Mouse (Mus musculus): ENCODE data around the gene Pex19.

DNA sequence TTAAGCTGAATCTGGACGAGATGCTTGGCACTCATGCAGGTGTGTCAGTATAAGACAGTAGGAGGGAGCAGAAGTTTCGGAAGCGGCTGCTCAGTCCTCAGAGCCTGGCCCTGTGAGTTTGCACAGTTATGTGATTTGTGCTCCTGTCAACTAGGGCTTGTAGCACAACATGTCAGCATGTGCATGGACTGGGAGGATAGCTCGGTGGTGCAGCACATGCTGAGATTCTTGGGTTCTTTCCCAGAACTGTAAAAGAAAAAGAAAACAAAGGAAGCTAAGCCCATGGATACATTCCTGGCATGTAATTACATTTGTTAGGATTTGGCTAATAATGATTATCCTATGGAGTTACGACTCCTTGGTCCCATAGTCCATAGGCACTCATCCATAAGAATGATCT is 46.6 kb downstream of the Pex19 start:
- no peak for TF ChIP-seq MAX (IDR thresholded peaks at IDR 0.05; ENCODE audit: low read depth)
- TF ChIP-seq TCF12 (IDR thresholded peaks at IDR 0.05; ENCODE audit: insufficient read depth, poor library complexity, severe bottlenecking), result no peak
- no peak for TF ChIP-seq POLR2A (IDR thresholded peaks at IDR 0.05; ENCODE audit: insufficient read length, low read depth)
- TF ChIP-seq E2F4 (IDR thresholded peaks at IDR 0.05; ENCODE audit: insufficient read depth), result no peak
- TF ChIP-seq SRF (IDR thresholded peaks at IDR 0.05; ENCODE audit: control insufficient read depth, insufficient read length, low read depth), result no peak
- no peak for TF ChIP-seq USF1 (IDR thresholded peaks at IDR 0.05; ENCODE audit: low read depth)
